Mouse (Mus musculus) bone marrow, adult 2 months (tissue): ENCODE data around the gene Amz1.

ENCODE experiments used
- CTCF ChIP-seq: fragments of 200-500 bp; IDR thresholded peaks from 2 replicates; pipeline ENCODE4 v1.5.1; 2011; ENCODE audit warnings: low read length, control low read depth; ENCODE audit not compliant: control insufficient read depth, insufficient read depth
- POLR2A ChIP-seq: fragments of 200-500 bp; IDR thresholded peaks from 2 replicates; pipeline ENCODE4 v1.6.1; 2011; ENCODE audit warnings: low read depth, mild to moderate bottlenecking, control low read depth, low read length, borderline replicate concordance; ENCODE audit not compliant: control insufficient read depth

DNA sequence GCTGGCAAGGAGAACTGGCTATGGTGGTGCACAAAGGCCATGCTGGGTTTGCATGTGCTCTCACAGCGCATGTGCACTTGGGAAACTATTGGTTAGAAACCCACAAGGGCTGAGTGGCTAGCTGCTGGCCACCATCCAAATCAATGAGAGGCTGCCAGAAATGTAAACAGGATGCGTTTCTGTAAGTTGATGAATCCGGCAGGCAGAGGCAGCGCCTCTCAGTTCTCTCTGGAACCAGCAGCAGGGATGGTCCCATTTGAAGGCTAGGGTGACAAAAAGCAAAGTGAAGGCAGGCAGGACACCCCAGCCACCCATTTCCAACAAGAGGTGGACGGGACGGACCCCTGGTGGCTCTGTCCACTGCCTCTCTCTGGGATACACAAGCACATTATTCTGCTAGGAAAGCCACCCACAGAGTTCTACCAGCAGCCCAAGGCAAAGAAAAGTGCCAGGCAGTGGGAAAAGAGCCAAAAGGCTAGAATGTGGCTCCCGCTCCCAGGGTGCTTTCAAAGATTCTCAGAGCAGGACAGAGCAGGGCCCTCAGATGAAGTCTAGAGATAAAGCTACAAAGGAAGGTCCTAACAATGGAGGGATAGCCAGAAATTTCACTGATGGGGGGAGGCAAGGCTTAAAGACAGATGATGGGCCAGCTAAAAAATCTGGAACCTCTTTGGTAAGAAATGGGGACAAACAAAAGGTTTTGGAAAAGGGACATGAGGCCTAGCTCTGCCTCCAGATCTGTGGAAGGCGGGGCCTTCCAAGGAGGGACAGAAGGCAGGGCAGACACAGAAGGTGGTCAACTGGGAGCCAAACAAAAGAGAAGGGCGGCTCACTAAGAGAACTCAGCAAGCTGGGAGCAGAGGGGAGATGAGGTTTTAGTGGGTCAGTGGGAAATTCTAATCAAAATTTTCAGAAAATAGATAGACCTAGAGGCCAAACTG is 67.3 kb downstream of the Amz1 start:
- TF ChIP-seq CTCF: no peak
- no peak for TF ChIP-seq POLR2A
